Mouse (Mus musculus) thymus, postnatal 10 days (tissue): ENCODE data around the gene Zfp652.
"Not testable (repeated sequence)": the region's sequence is repeated elsewhere in the genome, so short reads cannot be mapped to it uniquely, and the experiment has no call there.

Experiments used
- DNase-seq, 2 experiments: peaks; one replicate each; pipeline ENCODE4 v3.0.0; 2021; ENCODE audit warnings: low spot score in 2 of 2

Zfp652 gene

DNA sequence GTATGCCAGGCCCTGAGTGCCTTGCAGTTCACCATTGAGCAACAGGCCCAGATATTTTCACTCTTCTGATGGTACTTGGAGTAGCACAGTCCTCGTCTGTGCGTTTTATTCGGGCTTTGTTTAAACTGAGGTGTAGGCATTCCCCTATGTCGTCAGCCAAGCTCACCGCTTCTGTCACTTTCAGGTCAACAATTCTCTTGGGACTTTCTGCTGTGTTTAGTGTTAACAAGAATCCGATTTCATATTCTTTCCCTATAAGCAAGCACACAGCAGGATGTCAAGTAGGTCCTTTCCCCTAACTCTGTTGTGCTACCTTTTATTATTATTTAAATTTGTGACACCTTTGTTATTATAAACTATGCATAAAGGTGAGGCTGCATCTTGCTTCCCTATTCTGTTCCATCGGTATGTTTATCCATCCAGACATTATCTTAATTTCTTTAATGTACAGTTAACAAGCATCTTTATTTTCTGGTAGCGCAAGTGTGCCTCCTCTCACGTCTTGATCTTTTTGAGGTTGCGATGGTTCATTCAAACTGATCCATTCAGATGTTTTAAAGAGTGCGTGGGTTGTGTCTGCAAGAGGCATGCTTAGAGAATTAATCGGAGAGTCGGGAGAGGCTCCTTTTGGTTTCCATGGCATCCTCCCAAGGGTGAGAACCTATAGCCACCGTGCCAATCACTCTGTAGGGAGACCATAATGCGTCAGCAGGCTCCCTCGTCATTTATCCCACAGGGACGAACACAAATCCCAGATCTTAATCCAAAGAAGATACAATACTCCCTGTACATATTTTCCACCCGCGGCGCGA lies 145.4 kb downstream of the Zfp652 start:
- DNase-seq, result no peak

DNA sequence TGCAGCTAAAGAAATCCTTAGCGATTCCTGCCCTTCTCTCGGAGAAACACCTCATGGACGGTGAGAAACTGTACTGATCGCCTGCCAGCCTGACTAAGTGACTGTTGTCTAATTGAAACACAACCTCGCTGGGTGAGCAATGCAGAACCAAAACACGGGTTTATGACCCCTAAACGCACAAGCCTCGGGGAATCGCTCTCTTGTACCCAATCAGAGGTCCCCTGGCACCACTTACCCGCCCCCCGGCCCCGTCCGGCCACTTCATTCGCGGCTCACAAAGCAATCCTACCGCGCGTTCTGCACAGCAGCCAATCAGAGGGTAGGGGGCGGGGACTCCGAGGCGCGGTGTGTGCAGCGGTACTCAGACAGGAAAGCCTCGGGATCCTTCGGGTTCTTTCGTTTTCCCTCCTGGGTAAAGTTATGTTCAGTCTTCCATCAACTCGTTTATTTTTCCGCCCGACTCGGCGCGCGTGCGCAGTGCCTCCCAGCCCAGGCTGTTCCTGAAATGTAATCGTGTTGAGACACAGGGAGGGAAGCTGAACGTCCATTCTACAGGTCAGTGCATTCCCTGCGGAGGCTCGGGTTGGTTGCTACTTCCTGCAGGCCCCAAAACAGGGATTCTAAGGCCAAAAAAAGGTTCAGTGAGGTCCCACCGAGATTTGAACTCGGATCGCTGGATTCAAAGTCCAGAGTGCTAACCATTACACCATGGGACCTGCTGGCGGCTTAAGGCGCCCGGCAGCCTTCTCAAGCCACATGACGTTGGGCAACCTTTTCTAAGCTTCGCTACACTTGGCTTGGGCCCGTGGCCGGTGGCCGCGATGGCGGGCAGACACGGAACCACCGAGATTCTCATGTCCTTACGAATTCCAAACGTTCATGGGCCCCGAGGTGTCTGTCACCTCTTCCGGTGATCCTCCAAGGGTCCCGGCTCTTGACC lies 146.3 kb downstream of the Zfp652 start:
- DNase-seq, result peak; percentile 97 to 98

DNA sequence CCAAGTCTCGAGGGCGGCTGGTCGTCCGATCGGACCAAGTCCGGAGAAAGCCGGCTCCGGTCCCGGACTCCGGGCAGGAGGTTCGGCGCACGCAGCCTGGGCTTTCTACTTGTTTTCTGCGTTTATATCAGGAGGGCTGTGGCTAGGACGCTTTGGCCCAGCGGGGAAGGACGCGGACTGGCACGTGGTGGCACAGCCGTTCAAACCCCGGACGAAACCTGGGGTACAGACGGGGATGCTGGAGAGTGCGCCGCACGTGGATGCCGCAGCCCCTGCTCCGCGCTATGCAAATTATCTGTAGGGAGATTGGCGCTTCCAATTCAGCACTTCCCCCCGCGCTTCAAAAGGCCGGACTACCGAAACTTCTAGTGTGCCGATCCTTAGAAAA lies 147.0 kb downstream of the Zfp652 start:
- DNase-seq, result peak; percentile 66 to 67

DNA sequence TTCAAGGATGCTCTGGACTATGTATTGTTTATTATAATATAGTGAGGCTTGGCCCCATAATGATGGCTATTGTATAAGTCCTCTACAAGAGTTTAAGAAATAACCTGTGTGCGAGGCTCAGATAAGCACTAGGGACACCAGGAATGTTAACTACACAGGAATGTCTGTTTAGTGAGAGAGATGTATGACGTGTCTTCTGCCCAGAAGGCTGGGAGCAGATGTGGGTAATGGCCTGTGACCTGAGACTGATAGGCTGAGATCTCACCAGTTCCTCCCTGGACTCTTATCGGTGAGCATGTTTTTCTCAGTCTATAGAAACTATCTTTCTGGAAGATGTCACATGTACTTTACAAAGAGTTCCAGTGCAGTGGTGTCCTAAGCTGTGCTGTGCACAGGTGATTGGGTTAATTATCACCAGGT lies 147.6 kb downstream of the Zfp652 start:
- no peak for DNase-seq

DNA sequence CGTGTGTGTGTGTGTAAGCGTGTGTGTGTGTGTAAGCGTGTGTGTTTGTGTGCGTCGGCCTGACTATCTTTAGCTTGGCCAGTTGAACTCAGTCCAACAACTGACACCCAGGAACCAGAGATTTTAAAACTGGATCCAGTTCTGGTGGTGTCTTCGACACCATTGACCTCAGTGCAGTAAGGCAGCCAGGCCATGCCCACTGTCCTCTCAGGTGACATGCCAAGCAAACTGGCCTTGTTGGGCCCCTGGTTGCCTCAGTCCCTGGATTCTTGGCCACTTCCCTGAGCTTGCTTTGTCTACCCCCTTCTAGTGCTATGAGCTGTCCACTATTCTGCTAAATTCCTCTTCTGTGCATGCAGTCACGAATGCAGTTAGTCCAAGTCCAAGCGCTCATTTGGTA lies 148.9 kb downstream of the Zfp652 start:
- no peak for DNase-seq

DNA sequence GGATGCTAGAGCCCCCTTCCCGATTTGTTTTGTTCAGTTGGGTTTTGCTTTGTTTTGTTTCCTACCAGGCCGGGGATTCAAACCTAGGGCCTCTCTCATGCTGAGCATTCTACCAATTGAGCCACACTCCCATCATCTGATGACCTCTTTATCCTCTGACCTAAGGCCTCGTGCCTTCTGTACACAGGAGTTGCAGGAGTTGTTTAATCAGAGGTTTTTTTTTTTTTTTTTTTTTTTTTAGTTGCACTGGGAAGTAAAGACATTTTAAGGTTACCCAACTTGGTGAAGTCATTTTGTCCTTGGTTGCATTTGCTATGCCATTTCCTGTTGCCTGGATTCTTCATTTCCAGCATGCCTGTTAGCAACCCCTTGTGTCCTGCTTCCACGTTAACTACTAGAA lies 157.0 kb downstream of the Zfp652 start:
- no peak for DNase-seq

DNA sequence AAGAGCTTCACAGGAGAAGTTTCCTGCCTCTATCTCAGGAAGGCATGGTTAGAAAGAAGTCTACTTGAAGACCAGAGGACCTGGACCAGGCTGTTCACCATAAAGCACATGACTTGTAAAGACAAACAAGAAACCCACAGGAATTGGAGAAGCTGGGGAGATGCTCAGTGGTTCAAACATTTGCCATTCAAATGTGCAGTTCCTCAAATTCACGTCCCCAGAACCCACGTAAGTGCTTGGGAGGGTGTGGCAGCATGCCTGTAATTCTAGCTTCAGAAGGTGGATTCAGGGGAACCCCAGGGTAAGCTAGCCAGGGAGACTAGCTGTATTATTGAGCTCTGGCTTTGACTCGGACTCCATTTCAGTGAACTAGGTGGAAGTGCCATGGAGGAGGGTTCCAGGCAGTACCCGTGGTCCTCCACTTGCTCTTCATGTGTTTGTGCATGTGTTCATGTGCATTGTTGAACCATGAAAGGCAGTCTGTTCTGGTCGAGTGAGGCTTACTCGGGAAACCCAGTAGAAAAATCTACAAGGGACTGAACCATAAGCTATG lies 157.5 kb downstream of the Zfp652 start:
- DNase-seq, result no peak

DNA sequence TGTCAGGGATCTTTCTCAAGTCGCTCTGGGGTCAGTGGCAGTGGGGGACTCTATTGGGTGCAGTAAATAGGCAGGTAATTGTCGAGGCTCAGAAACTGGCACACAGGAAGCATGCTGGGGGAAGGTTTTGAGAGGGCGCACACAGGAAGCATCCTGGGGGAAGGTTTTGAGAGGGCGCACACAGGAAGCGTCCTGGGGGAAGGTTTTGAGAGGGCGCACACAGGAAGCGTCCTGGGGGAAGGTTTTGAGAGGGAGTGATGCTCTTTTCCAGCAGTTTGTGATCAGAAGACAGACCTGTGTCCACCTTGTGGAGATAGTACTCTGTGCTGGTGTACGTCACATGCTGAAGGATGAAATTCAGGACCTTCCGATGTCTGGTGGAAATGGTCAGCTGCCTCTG lies 163.3 kb downstream of the Zfp652 start:
- DNase-seq, result peak in 1 of 2 experiments; percentile 32

DNA sequence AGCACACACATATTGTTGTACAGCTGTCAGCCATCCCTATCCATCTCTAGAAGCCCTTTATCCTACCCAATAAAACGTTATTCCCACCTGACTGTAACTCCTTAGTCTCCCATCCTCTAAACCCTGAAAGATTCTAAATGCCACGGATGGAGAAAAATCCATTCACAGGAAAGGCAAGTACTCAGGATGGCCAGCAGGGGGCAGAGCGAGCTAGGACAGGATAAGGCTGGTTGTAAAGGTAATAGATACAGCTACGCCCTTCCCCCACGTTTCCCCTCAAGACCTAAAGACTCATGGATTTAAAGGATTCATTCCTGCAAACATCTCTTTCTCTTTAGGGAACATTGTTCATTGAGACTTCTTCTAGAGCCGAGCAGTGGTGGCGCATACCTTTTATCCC lies 163.8 kb downstream of the Zfp652 start:
- DNase-seq, result peak in 1 of 2 experiments; percentile 65

DNA sequence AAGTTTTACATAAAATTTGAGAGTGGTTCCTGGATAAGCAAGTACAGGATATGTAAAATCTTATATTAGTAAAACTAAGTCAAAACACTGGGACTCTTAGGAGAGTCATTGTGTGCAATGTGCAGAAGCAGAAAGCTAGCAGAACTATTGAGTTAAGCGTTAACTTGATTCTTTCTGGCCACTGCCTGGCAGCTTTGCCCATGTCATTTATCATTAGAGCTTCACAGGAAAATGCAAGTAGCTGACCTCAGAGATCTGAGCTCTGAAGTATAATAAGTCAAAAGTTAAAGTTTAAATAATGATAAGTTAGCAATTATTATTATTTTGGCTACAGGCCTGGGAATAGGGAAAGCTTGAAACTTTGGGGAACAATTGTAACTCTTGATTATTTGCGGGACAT lies 167.4 kb downstream of the Zfp652 start:
- DNase-seq, result not testable (repeated sequence)
